Mouse (Mus musculus): ENCODE data around the gene Best1.

Gene Best1

DNA sequence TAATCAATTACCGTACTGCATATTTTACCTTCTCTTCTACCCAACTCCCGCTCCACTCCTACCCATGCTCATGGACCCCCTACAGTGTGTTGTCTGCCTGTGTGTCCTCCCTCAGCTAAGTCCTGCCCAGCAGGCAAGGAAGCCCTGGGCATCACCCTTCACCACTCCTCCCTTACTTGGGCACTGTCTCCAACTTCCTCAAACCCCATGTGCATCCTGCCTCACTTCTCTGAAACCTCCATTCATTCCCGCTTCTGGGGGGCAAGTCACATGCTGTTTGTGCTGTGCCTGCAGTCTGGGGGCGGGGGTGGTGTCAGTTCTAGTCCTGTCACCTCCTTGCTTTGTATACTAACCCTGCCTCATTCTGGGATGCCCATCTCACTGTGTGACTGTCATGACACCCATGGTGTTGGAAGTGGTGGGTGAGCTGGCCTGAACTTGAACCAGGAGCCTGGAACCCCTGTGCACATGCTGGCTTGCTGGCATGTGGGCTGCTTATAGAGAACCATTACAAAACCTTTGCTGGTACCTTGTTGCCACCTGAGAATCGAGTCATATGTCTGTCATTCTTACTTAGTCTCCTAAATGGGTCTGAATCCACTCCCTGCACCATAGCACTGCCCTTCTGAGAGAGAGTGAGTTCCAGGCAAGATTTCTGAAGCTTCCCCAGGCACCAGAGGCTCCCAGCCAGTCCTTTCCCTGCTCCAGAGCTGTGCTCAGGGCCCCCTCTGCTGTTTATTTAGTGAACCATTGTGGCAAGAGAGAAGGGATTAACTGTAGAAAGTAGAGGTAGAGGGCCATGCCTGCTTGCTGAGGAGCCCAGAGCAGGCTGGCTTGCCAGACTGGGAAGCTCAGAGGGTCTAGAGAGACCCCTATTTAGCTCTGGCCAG is 21.2 kb upstream of the Best1 start:
- DNase-seq (ENCODE audit: low spot score in 2 of 2) = no peak

DNA sequence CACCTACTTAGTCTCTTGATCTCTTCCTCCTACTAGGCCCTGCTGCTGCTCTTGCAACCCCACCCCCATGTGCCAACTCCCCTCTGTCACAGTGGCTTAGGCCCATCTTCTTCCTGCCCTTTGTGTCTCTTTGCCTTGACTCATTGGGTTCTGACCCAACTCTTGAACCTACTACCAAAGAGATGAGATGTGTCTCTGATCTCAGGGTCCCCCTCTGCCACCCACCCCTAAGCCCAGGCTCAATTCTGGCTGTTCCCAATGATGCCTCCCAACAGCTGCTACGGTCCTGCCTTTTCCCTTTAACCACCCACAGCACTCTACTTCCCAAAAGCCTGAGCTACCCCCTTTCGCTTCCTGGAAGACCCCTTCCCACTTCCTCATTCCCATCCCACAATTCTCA is 20.5 kb upstream of the Best1 start:
- DNase-seq (ENCODE audit: low spot score in 2 of 2) = no peak

DNA sequence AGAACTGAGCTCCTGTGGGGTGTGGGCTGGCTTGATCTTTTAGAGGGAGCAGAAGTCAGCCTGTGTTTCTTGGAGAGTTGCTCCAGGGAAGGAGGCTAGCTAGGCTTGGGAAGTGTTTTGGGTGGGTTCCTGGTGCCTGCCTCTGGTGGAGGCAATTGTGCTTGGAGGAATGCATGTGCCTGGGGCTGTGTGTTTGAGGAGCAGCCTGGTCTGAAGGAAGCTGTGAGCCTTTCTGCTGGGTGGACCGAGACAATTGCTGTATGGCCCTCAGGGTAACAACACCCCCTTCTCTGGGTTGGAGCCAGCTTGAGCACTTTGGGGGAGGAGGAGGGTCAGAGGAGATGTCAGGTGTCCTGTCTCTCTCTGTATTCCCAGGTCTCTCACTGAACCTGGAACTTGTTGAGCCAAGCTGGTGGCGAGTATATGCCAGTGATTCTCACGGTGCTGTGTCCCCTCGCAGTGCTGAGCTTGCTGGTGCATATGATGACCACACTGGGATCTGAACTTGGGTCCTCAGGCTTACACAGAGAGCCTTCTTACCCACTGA is 17.9 kb upstream of the Best1 start:
- no peak for DNase-seq (ENCODE audit: low spot score in 2 of 2)

DNA sequence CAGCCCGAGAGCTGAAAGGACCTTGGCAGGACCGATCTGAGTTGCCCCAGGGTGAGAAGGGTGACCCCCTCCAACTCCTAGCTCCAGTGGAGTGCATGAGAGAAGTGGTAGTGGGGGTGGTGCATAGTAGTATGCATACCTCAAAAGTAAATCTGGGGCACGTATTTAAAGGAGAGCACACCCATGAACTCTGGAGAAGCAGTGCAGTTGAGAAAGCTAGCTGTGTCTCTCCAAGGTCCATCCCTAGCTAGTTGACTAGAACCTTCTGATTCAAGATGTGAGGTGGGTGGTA is 17.0 kb upstream of the Best1 start:
- DNase-seq (ENCODE audit: low spot score in 2 of 2) = no peak

DNA sequence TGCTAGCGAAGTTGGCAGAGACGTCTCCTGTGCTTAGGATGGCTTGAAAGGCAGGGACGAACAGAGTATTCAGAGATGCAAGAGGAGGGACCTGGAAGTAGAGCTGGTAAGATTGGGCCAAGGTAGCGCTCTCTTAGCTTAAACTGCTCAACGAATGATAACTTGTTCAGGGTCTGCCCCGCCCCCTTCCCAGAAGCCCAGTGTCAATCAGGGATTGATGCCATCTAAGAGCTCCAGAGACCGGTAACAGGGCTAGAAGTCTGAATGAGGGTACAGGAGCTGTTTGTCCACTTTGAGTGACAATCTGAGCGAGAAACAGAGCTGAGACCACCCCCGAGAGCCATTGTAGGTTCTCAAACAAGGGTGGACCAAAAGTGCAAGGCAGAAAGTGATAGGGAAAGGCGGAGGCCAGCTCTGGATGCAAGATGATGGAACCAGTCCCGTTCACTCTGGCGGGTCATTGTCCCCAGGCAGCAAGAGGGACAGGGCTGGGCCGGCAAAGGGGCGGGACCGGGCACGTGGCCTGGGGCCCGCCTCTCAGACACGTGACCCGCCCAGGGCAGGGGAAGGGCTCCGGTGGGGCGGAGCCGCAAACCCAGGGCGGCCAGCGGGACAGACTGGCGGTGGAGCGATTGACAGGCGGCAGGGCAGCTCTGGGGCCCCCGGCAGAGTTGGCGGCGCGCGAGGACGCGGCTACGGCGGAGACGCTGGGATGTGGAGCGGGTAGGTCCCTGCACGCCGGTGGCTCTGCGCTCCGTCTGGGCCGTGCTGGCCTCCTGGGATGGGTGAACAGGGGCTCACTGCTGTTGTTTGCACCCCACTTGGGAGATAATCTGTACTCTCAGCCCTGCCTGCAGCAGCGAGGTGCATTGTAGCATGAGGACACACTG is 16.4 kb upstream of the Best1 start:
- peak; percentile 63 to 79 for DNase-seq (ENCODE audit: low spot score in 2 of 2)

DNA sequence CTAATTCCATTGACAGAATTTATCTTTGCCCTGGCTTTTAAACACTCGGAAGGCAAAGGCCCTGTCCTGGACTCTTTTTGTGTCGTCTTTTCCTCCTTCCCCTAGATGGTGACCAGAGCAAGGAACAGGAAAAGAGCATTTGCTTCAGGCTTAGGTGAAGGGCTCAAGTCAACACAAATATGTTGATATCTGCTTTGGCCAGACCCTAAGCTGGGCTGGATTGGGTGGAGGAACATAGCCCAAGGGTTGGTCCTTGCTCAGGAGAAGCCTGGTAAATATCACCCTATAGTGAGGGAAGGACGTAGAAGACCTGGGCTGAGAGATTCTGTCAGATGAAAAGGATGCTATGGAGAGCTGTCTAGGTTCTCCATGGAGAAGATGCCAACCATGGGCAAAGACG is 14.7 kb upstream of the Best1 start:
- DNase-seq (ENCODE audit: low spot score in 2 of 2) = no peak

GRCm38 (mm10) chr19:10015442-10015841 is 14.0 kb upstream of the Best1 start:
- no peak for DNase-seq (ENCODE audit: low spot score in 2 of 2)

DNA sequence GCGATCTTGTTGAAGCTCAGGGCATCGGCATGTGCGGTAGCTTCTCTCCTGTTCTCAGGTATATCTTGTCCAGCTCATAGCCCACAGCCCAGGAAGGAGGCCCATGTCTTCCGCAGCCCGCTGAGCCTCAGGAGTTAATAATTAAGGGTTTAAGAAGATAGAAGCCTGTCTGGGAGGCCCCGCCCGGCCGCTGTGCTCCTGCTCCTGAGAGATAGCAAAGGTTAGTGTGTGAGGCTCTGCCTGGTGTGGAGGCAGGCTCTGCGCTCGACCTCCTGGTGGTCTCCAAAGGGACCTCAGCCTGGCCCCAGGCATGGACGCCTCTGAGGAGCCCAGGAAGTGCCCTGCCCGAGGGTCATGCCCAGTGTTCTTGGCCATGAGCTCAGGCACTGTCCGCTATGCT is 13.4 kb upstream of the Best1 start:
- DNase-seq (ENCODE audit: low spot score in 2 of 2) = no peak

DNA sequence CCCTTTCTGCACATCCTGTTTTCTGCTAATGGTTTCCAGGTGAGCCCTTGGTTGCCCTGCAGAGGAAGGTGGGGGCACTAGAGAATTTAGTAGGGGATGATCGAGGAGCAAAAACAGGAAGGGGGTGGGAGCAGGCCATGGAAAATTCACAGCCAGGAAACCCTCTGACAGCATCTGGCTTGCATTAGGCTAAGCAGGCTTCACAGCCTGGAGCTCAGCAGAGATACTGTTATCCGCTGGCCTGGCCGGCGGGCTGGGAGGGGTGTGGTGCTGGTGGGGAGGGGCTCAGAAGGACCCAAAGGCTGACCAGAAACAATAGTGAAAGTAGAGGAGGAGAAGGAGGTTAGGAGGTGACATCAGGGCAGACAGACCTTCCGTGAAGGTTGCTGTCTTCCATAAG is 12.5 kb upstream of the Best1 start:
- no peak for DNase-seq (ENCODE audit: low spot score in 2 of 2)

DNA sequence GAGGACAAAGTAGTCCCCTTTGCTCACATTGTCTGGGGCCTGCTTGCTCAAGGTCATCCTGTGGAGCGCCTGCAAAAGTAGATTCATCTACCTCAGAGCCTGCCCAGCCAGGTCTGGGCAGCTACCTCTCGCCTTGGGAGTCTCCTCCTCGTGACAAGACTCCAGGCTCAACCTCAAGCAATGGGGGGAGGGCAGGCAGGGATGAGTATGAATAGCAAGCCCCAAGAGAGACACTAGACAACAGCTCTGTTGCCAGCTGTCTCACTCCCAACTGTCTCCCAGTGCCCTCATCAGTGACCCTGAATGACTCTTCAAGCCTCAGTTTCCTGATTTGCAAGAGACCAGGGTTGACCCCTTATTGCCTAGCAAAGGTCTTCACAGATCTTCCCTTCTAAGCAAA is 11.9 kb upstream of the Best1 start:
- DNase-seq (ENCODE audit: low spot score in 2 of 2) = no peak

- no peak for DNase-seq (ENCODE audit: low spot score in 2 of 2)
Measured at GRCm38 (mm10) chr19:10012827-10013278, 11.4 kb upstream of the Best1 start.

GRCm38 (mm10) chr19:10011408-10011807 is 10.0 kb upstream of the Best1 start:
- DNase-seq (ENCODE audit: low spot score in 2 of 2) = no peak

DNA sequence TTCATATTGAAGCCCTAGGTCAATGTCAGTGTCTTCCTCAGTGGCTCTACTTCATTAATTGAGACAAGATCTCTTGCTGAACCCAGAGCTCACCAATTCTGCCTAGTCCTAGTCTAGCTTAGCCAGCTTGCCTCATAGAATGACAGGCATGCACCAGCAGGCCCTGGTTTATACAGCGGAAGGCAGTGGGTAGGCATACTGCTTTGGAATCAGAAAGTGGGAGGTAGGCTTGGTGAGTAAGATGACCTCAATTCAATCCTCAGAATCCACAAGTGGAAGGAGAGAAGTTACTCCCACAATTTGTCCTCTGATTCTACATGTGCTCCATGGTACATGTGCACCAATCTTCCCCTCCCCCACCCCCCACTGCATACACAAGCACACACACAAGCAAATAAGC is 2.3 kb upstream of the Best1 start:
- no peak for DNase-seq (ENCODE audit: low spot score in 2 of 2)

GRCm38 (mm10) chr19:10000330-10000729 is 1.1 kb downstream of the Best1 start:
- peak in 1 of 2 experiments; percentile 28 for DNase-seq (ENCODE audit: low spot score in 2 of 2)

- no peak for DNase-seq (ENCODE audit: low spot score in 2 of 2)
Measured at GRCm38 (mm10) chr19:9998736-9999486, 2.5 kb downstream of the Best1 start.

DNA sequence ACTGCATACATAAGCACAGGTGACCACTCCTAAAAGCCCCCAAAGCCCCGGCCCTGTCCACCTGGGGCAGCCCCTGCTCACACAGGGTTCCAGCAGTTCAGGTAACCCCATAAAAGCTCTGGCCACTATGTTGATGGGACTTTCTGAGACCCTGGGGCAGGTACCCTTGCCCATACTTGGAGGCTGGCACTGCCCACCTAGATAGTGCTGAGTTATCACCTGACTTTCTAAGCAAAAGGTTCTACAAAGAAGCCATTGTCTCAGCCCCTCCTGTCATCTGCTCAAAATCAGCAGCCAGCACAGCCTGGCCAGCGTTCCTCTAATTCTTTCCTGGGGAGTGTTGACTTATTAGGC is 3.4 kb downstream of the Best1 start:
- DNase-seq (ENCODE audit: low spot score in 2 of 2) = no peak

- DNase-seq (ENCODE audit: low spot score in 2 of 2) = no peak
Measured at GRCm38 (mm10) chr19:9997204-9998062, 4.0 kb downstream of the Best1 start.

DNA sequence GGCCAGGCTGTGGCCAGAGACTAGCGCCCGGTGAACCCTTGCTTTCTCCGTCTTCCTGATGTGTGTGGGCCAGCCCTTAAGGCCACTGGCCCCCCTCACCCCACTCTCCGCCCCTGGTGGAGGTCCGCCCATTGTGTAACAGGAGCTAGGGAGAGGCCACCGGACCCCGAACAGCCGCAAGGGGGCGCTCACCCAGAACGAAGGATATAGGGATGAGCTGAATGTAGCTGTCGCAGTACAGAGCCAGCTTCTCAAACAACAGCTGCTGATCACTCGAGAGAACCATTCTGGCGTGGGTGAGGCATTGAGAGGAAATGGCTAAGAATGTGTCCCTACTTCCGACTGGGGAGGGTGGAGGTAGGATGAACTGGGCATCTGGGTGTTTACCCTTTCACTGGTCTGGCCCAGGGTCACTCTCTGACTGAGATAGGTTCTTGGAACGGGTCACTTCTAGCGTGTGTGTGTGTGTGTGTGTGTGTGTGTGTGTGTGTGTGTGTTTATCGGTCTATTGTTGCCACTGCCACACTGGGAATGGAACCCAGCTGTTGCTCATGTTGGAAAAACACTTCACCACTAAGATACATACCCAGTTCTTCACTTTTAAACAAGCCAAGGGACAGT is 8.3 kb downstream of the Best1 start:
- peak; percentile 89 to 92 for DNase-seq (ENCODE audit: low spot score in 2 of 2)

GRCm38 (mm10) chr19:9992011-9992958 is 9.1 kb downstream of the Best1 start:
- DNase-seq (ENCODE audit: low spot score in 2 of 2) = peak in 1 of 2 experiments; percentile 10

Data from cerebellum, postnatal 4 days (tissue).